Mouse (Mus musculus) forebrain, postnatal 0 days (tissue): ENCODE measurements around the gene Nkd1. TPM values are rescaled to one million over a fixed set of nuclear protein-coding genes. Genes with fewer than 3 reads are reported as not detected.

ENCODE experiments used
- ATAC-seq: fragments of 200-750 bp; cut with Nextera tagmentation; 2 replicates; pipeline ENCODE4 v1.8.0; 2017; ENCODE audit warnings: mild to moderate bottlenecking, moderate library complexity
- DNase-seq: peaks from one replicate; pipeline ENCODE4 v3.0.0-alpha.2; 2015
- H3K27ac ChIP-seq: fragments of 300-500 bp; sonication (generic); 2 replicates; pipeline ENCODE4 v1.5.1; 2014; ENCODE audit warnings: low read depth, mild to moderate bottlenecking, antibody characterized with exemption, low read length, moderate library complexity, mixed read lengths
- H3K27me3 ChIP-seq: fragments of 300-500 bp; sonication (generic); 2 replicates; pipeline ENCODE4 v1.6.1; 2014; ENCODE audit warnings: mild to moderate bottlenecking, low read length, mixed read lengths; ENCODE audit not compliant: insufficient read depth
- H3K36me3 ChIP-seq: fragments of 300-500 bp; sonication (generic); 2 replicates; pipeline ENCODE4 v1.6.1; 2014; ENCODE audit warnings: mild to moderate bottlenecking, moderate library complexity; ENCODE audit not compliant: insufficient read depth
- H3K4me1 ChIP-seq: fragments of 300-500 bp; sonication (generic); 2 replicates; pipeline ENCODE4 v1.6.1; 2014; ENCODE audit warnings: antibody characterized with exemption; ENCODE audit not compliant: insufficient read depth
- H3K4me2 ChIP-seq: fragments of 300-500 bp; sonication (generic); 2 replicates; pipeline ENCODE4 v1.6.1; 2014; ENCODE audit warnings: low read depth, mild to moderate bottlenecking, moderate library complexity
- H3K4me3 ChIP-seq: fragments of 300-500 bp; sonication (generic); 2 replicates; pipeline ENCODE4 v1.5.1; 2014; ENCODE audit warnings: low read depth, low read length, mixed read lengths
- H3K9ac ChIP-seq: fragments of 300-500 bp; sonication (generic); 2 replicates; pipeline ENCODE4 v1.6.1; 2014; ENCODE audit warnings: mild to moderate bottlenecking
- H3K9me3 ChIP-seq: fragments of 300-500 bp; sonication (generic); 2 replicates; pipeline ENCODE4 v1.6.1; 2016; ENCODE audit warnings: low read length
- CTCF ChIP-seq: sonication (generic); IDR thresholded peaks from 2 replicates; pipeline ENCODE4 v1.5.1; 2016; ENCODE audit warnings: antibody characterized with exemption, control low read depth, low read depth
- WGBS: fragments of 180-500 bp; shearing (Covaris S2); extraction: QIAGEN DNeasy Blood & Tissue Kit; methylation state at CpG from one replicate; pipeline ENCODE4 v1.1.7; 2014; 5-methylcytosine and 5-hydroxymethylcytosine counted together
- polyA plus RNA-seq: library from polyadenylated mRNA; unstranded; fragments of >200 nt; fragmentation: Nextera tagmentation; extraction: Ambion mirVana; gene quantifications from 2 replicates; pipeline ENCODE4 v1.2.1, GENCODE M21; 2015
- total RNA-seq: library from RNA; depleted of rRNA; stranded (reverse); fragments of >200 nt; gene quantifications from 2 replicates; pipeline ENCODE4 v1.2.3, GENCODE M21; 2014; rRNA removed

Nkd1 gene
- total and polyA plus RNA-seq, 2 experiments from 2014 or later, result 22.8 to 33.6 TPM

DNA sequence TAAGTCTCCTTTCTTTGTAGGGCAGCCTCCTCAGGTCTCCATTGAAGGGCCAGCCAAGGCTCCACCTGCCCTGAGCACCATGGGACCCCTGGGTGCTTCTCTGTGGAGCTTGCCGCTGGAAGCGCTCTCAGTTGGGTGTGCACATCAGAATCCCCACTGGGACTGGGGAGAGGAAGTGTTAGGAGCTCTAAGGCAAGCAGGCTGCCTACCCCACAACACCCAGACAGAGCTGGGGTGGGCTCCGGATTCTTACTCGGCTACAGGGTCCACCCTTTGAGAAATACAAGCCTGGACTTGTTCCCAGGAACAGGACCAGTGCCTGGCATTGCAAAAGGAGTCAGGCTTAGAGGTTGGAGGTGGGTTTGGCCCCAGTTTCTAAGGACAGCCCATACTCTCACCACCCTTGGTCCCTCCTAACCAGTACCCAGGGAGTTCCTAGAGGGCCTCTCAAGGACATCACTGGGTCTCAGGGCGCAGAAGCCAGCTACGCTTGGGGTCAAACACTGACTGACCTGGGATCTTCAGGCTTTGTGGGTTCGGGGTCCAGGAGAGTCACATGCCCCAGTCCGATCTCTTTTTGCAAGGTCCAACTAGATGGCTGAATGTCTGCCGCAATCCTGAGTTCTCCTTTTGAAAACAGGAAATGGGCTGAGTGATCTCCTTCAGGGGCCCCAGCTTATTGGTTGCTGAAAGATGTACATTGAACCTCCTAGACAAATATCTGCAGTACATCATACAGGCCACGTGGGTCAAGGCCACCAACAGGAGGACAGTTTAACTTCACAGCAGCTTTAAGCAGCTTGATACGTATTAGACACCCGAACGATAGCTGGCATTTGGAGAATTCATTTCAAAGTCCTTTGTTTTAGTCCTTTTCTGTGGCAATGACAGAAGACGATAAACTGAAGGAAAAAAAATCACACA, 114.6 kb downstream of the Nkd1 start, which contains the start of gene Snx20:
Gene Snx20, minus strand, starts transcription at position 655 of the 924 bp plus-strand sequence.
- Histone ChIP-seq H3K9ac (no peak within 1 kb of the TSS), H3K4me1 (no peaks in the 10 kb centered on the region), H3K4me3 (no peak within 1 kb of the TSS), H3K36me3 (no peaks in the 10 kb centered on the region), H3K27me3 (no peaks in the 10 kb centered on the region), H3K27ac (no peak within 1 kb of the TSS), H3K4me2 (no peak within 1 kb of the TSS), H3K9me3 (no peaks in the 10 kb centered on the region)
- WGBS, result 88% methylated on average over 14 of the region's 14 CpGs
- ATAC-seq (no peak), DNase-seq (no peak)
- no peak for TF ChIP-seq CTCF

- ATAC-seq (no peak), DNase-seq (no peak)
- Histone ChIP-seq H3K27me3 (no peaks in the 10 kb centered on the region), H3K4me2 (no peak overlapping the region), H3K9me3 (no peaks in the 10 kb centered on the region), H3K9ac (no peak overlapping the region), H3K4me1 (no peaks in the 10 kb centered on the region), H3K27ac (no peak overlapping the region), H3K4me3 (no peak overlapping the region), H3K36me3 (no peaks in the 10 kb centered on the region)
- no peak for TF ChIP-seq CTCF
- WGBS, result 58% methylated on average over 9 of the region's 9 CpGs
Observed at GRCm38 (mm10) chr8:88637092-88638000, 116.2 kb downstream of the Nkd1 start.

DNA sequence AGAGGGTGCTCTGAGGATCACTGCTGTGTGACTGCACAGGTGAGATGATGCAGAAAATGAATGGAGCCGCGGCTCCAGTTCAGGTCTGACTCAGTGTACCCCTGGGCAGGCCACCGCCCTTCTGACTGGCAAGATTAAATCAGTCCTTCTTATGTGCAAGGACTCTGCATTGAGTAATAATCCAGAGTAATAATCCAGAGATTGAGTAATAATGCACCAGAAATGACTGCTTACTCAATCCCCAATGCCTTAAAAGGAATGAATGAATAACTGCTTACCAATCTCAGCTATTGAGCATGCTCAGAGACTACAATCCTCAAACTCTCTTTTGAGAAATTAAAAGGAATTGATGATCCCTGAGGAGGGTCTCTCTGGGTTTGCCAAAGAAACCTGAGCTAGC, 117.8 kb downstream of the Nkd1 start:
- DNase-seq (no peak), ATAC-seq (no peak)
- Histone ChIP-seq H3K4me1 (no peaks in the 10 kb centered on the region), H3K4me3 (no peak overlapping the region), H3K4me2 (no peak overlapping the region), H3K9me3 (no peaks in the 10 kb centered on the region), H3K27me3 (no peaks in the 10 kb centered on the region), H3K9ac (no peak overlapping the region), H3K36me3 (no peaks in the 10 kb centered on the region), H3K27ac (no peak overlapping the region)
- 94% methylated on average over 3 of the region's 3 CpGs for WGBS
- no peak for TF ChIP-seq CTCF

DNA sequence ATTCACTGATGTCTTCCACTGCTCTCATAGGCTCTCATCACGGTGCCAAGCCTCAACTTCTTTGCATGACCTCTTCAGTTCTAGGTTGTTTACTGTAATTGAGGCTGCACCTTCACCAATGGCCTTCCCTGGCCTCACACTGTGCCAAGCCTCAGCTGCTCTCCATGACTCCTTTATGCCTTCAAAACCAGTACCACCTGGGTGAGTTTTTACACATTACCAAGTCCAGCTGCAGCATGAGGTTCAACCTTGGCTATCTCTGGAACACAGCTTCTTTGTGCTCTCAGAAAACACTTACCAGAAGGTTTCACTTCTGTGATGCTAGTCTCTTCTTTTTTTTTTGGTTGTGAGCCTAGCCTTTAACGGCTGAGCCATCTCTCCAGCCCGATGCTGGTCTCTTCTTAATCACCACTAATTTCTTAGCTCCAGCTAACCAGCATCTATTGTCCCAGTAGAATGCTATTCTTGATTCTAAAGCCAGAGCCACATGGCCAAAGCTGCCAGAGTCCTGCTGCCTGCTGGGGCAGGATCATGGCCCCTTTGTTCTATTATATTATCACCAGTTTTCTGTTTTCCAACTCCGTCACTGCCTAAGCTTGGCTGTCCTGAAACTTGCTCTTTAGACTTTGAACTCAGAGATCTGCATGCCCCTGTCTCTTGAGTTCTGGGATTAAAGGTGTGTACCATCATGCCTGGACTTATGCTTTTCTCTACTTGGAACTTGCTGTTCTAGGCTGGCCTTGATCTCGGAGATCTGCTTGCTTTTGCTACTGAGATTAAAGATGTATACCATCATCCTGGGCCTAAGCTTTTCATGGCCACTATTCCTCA, 121.8 kb downstream of the Nkd1 start:
- DNase-seq (no peak), ATAC-seq (no peak)
- TF ChIP-seq CTCF, result no peak
- H3K9me3 ChIP-seq, result no peaks in the 10 kb centered on the region
- 42% methylated on average over 5 of the region's 5 CpGs for WGBS
- H3K9ac ChIP-seq, result no peak overlapping the region
- no peak overlapping the region for H3K4me2 ChIP-seq
- H3K4me3 ChIP-seq, result no peak overlapping the region
- H3K36me3 ChIP-seq, result no peaks in the 10 kb centered on the region
- H3K4me1 ChIP-seq, result peaks cover 5% of the 10 kb centered on the region; the same call in 1 of the 2 replicates
- H3K27me3 ChIP-seq, result peaks cover under 1% of the 10 kb centered on the region; the same call in 1 of the 2 replicates
- no peak overlapping the region for H3K27ac ChIP-seq

Other genes starting within 250 kb of the Nkd1 start
- gene Adcy7, start 249.0 kb upstream of the Nkd1 start, total RNA-seq, result 7.2 and 9.4 TPM in 2 replicates
- 2.2 and 4.0 TPM in 2 replicates for gene Adcy7, start 249.0 kb upstream of the Nkd1 start, polyA plus RNA-seq
- 24.1 and 35.9 TPM in 2 replicates for gene Brd7, start 159.2 kb upstream of the Nkd1 start, total RNA-seq
- gene Brd7, start 159.2 kb upstream of the Nkd1 start, polyA plus RNA-seq, result 49.6 and 52.4 TPM in 2 replicates
- 1.5 and 1.6 TPM in 2 replicates for gene Snx20, start 114.8 kb downstream of the Nkd1 start, total RNA-seq
- 1.9 and 2.0 TPM in 2 replicates for gene Snx20, start 114.8 kb downstream of the Nkd1 start, polyA plus RNA-seq
- 0.38 and 0.76 TPM in 2 replicates for gene Nod2, start 126.0 kb downstream of the Nkd1 start, total RNA-seq
- 0.05 and 0.06 TPM in 2 replicates for gene Nod2, start 126.0 kb downstream of the Nkd1 start, polyA plus RNA-seq
- 18.1 and 22.7 TPM in 2 replicates for gene Cyld, start 175.7 kb downstream of the Nkd1 start, total RNA-seq
- gene Cyld, start 175.7 kb downstream of the Nkd1 start, polyA plus RNA-seq, result 6.5 and 10.6 TPM in 2 replicates